Mouse (Mus musculus) ES-E14 (cell line): ENCODE data around the gene Guca2b.

Source experiments
- CHD2 ChIP-seq: IDR thresholded peaks from 2 replicates; pipeline ENCODE4 v1.6.1; 2014; ENCODE audit warnings: mild to moderate bottlenecking, low read depth, low read length, inconsistent platforms
- HCFC1 ChIP-seq: IDR thresholded peaks from 2 replicates; pipeline ENCODE4 v1.6.1; 2012; ENCODE audit warnings: low read length, inconsistent platforms, borderline replicate concordance; ENCODE audit not compliant: insufficient read depth
- MAFK ChIP-seq: IDR thresholded peaks from 2 replicates; pipeline ENCODE4 v1.6.1; 2014; ENCODE audit warnings: mild to moderate bottlenecking, low read depth, low read length, inconsistent platforms; ENCODE audit not compliant: insufficient read depth
- ZC3H11A ChIP-seq: IDR thresholded peaks from 2 replicates; pipeline ENCODE4 v1.6.1; 2012; ENCODE audit warnings: low read depth, mild to moderate bottlenecking, inconsistent platforms, low read length, borderline replicate concordance
- ZNF384 ChIP-seq: IDR thresholded peaks from 2 replicates; pipeline ENCODE4 v1.6.1; 2012; ENCODE audit warnings: low read depth, low read length, inconsistent platforms

GRCm38 (mm10) chr4:119658246-119658645 is 508 bp downstream of the Guca2b start:
- TF ChIP-seq CHD2, result no peak
- no peak for TF ChIP-seq ZC3H11A
- TF ChIP-seq ZNF384, result no peak
- TF ChIP-seq HCFC1, result no peak
- no peak for TF ChIP-seq MAFK
